Mouse (Mus musculus): ENCODE results near the gene Mthfsl. TPM values are rescaled to one million over a fixed set of nuclear protein-coding genes. Genes with fewer than 3 reads are reported as not detected.
"Not testable (repeated sequence)": the region's sequence is repeated elsewhere in the genome, so short reads cannot be mapped to it uniquely, and the experiment has no call there.

Mthfsl gene
- total RNA-seq, 2 experiments from 2014 or later = 25.5 to 29.2 TPM

GRCm38 (mm10) chr9:88706700-88707099, 13.4 kb downstream of the Mthfsl start:
- intact Hi-C loops (cut with DNase I) = loop anchor here (2.0 kb wide), 1 partner anchor 518 kb away; no protein-coding TSS in a partner anchor
- no peak for DNase-seq (ENCODE audit: low spot score in 2 of 2)

GRCm38 (mm10) chr9:88705157-88705556, 14.9 kb downstream of the Mthfsl start:
- DNase-seq (ENCODE audit: low spot score in 2 of 2); intact Hi-C loops (cut with DNase I): not testable (repeated sequence)

GRCm38 (mm10) chr9:88698746-88699145, 21.4 kb downstream of the Mthfsl start:
- intact Hi-C loops (cut with DNase I); DNase-seq (ENCODE audit: low spot score in 2 of 2): not testable (repeated sequence)

GRCm38 (mm10) chr9:88691307-88691706, 28.8 kb downstream of the Mthfsl start:
- DNase-seq (ENCODE audit: low spot score in 2 of 2); intact Hi-C loops (cut with DNase I): not testable (repeated sequence)

GRCm38 (mm10) chr9:88689451-88689850, 30.6 kb downstream of the Mthfsl start:
- DNase-seq (ENCODE audit: low spot score in 2 of 2); intact Hi-C loops (cut with DNase I): not testable (repeated sequence)

GRCm38 (mm10) chr9:88686719-88687118, 33.4 kb downstream of the Mthfsl start:
- intact Hi-C loops (cut with DNase I); DNase-seq (ENCODE audit: low spot score in 2 of 2): not testable (repeated sequence)

- DNase-seq (ENCODE audit: low spot score in 2 of 2); intact Hi-C loops (cut with DNase I): not testable (repeated sequence)
Measured at GRCm38 (mm10) chr9:88658341-88658740, 61.8 kb downstream of the Mthfsl start.

- DNase-seq (ENCODE audit: low spot score in 2 of 2); intact Hi-C loops (cut with DNase I): not testable (repeated sequence)
Measured at GRCm38 (mm10) chr9:88650742-88651141, 69.4 kb downstream of the Mthfsl start.

Other genes with a start within 250 kb of the Mthfsl start
- 10 to 100 TPM; 67.6 to 68.3 TPM for gene Syncrip, start 237.7 kb downstream of the Mthfsl start, total RNA-seq (2021)
- 10 to 100 TPM; 20.9 to 25.7 TPM for gene Zfp949, start 172.3 kb downstream of the Mthfsl start, total RNA-seq (2021)
- 1 to 10 TPM in 1 of 2 experiments, under 1 TPM in 1; 0.92 to 1.0 TPM for gene Trim43a, start 139.4 kb downstream of the Mthfsl start, total RNA-seq (2021)
- 1 to 10 TPM in 1 of 2 experiments, under 1 TPM in 1; 0.64 to 1.0 TPM for gene Bcl2a1d, start 11.6 kb upstream of the Mthfsl start, total RNA-seq (2021)
- under 1 TPM in 1 of 2 experiments, not detected in 1; 0.39 TPM for gene Trim43c, start 118.9 kb upstream of the Mthfsl start, total RNA-seq (2021)
- gene Bcl2a1a, start 236.6 kb upstream of the Mthfsl start, total RNA-seq (2021) = under 1 TPM in 1 of 2 experiments, not detected in 1; 0.57 TPM

Data from left cerebral cortex, postnatal 25 days (tissue).